Comparison of ENCODE assay signal across 8 mouse cellular contexts in genomic region chr12:54834925-54835447, GRCm38 (mm10). TPM values are rescaled to one million over a fixed set of nuclear protein-coding genes. Genes with fewer than 3 reads are reported as not detected.
DNase-seq lines count a peak whose midpoint lies in the region; ATAC-seq lines count a peak whose summit lies in the region.

No protein-coding gene starts in this region.

- peak; percentile 74 for DNase-seq in midbrain, embryonic 14.5 days

- peak overlapping the region; percentile 50 for H3K4me3 ChIP-seq in erythroblast, embryonic 14.5 days (replicated peaks)
- peak overlapping the region; percentile 38 for H3K4me3 ChIP-seq in embryonic facial prominence, embryonic 15.5 days (replicated peaks)
- peak overlapping the region; percentile 33; the same call in 1 of the 2 replicates for H3K4me3 ChIP-seq in heart, embryonic 11.5 days (ENCODE audit: low read depth, low read length)
- H3K4me3 ChIP-seq in kidney, embryonic 14.5 days (ENCODE audit: low read length): peak overlapping the region; percentile 31
- peak overlapping the region; percentile 37 for H3K4me3 ChIP-seq in limb, embryonic 13.5 days
- peak overlapping the region; percentile 28; the same call in 1 of the 2 replicates for H3K4me3 ChIP-seq in midbrain, embryonic 14.5 days (replicated peaks; ENCODE audit: low read depth, low read length)
- peak overlapping the region; percentile 41 for H3K4me3 ChIP-seq in stomach, embryonic 16.5 days (replicated peaks; ENCODE audit: low read length)

- peak overlapping the region; percentile 49 for H3K4me2 ChIP-seq in embryonic facial prominence, embryonic 15.5 days (replicated peaks)
- H3K4me2 ChIP-seq in heart, embryonic 11.5 days: peak overlapping the region; percentile 61
- peak overlapping the region; percentile 44 for H3K4me2 ChIP-seq in kidney, embryonic 14.5 days (replicated peaks; ENCODE audit: low read depth, low read length)
- H3K4me2 ChIP-seq in limb, embryonic 13.5 days (replicated peaks): peak overlapping the region; percentile 59
- peak overlapping the region; percentile 47 for H3K4me2 ChIP-seq in midbrain, embryonic 14.5 days (ENCODE audit: low read length)
- H3K4me2 ChIP-seq in stomach, embryonic 16.5 days (ENCODE audit: low read depth, low read length): peak overlapping the region; percentile 52

- H3K27ac ChIP-seq in embryonic facial prominence, embryonic 15.5 days (replicated peaks): peak overlapping the region; percentile 73
- H3K27ac ChIP-seq in heart, embryonic 11.5 days (ENCODE audit: low read depth, low read length): peak overlapping the region; percentile 87
- H3K27ac ChIP-seq in kidney, embryonic 14.5 days (ENCODE audit: low read depth, low read length): no peak overlapping the region
- no peak overlapping the region for H3K27ac ChIP-seq in limb, embryonic 13.5 days
- H3K27ac ChIP-seq in midbrain, embryonic 14.5 days (replicated peaks; ENCODE audit: low read depth, low read length): peak overlapping the region; percentile 52; the same call in 1 of the 2 replicates
- peak overlapping the region; percentile 61 for H3K27ac ChIP-seq in stomach, embryonic 16.5 days (ENCODE audit: low read length)

- no peak overlapping the region for H3K9ac ChIP-seq in embryonic facial prominence, embryonic 15.5 days
- H3K9ac ChIP-seq in heart, embryonic 11.5 days (ENCODE audit: low read depth, low read length): peak overlapping the region; percentile 58; the same call in 1 of the 2 replicates
- H3K9ac ChIP-seq in kidney, embryonic 14.5 days (ENCODE audit: low read depth, low read length): 0 out of 2 replicates have a peak overlapping the region, but pooled peaks have one; percentile 5
- peak overlapping the region; percentile 39; the same call in 1 of the 2 replicates for H3K9ac ChIP-seq in limb, embryonic 13.5 days
- peak overlapping the region; percentile 45; the same call in 1 of the 2 replicates for H3K9ac ChIP-seq in midbrain, embryonic 14.5 days (replicated peaks; ENCODE audit: low read length)
- H3K9ac ChIP-seq in stomach, embryonic 16.5 days (ENCODE audit: low read length): peak overlapping the region; percentile 59

- no peaks in the 10 kb centered on the region for H3K36me3 ChIP-seq in erythroblast, embryonic 14.5 days (ENCODE audit: control insufficient read depth)
- H3K36me3 ChIP-seq in embryonic facial prominence, embryonic 15.5 days: no peaks in the 10 kb centered on the region
- H3K36me3 ChIP-seq in heart, embryonic 11.5 days (ENCODE audit: control insufficient read depth, insufficient read depth, low read length): no peaks in the 10 kb centered on the region
- no peaks in the 10 kb centered on the region for H3K36me3 ChIP-seq in kidney, embryonic 14.5 days (ENCODE audit: control insufficient read depth, insufficient read depth, low read length)
- H3K36me3 ChIP-seq in limb, embryonic 13.5 days: no peaks in the 10 kb centered on the region
- no peaks in the 10 kb centered on the region for H3K36me3 ChIP-seq in midbrain, embryonic 14.5 days (ENCODE audit: control insufficient read depth, insufficient read depth, low read length)
- H3K36me3 ChIP-seq in stomach, embryonic 16.5 days (ENCODE audit: control insufficient read depth, insufficient read depth, low read length): no peaks in the 10 kb centered on the region

- H3K9me3 ChIP-seq in erythroblast, embryonic 14.5 days (ENCODE audit: control insufficient read depth, low read length): no peaks in the 10 kb centered on the region
- H3K9me3 ChIP-seq in embryonic facial prominence, embryonic 15.5 days (replicated peaks): no peaks in the 10 kb centered on the region
- no peaks in the 10 kb centered on the region for H3K9me3 ChIP-seq in heart, embryonic 11.5 days (replicated peaks; ENCODE audit: control insufficient read depth, low read length)
- H3K9me3 ChIP-seq in kidney, embryonic 14.5 days (ENCODE audit: control insufficient read depth, low read length): no peaks in the 10 kb centered on the region
- H3K9me3 ChIP-seq in limb, embryonic 13.5 days: no peaks in the 10 kb centered on the region
- no peaks in the 10 kb centered on the region for H3K9me3 ChIP-seq in midbrain, embryonic 14.5 days (ENCODE audit: control insufficient read depth, low read length)
- no peaks in the 10 kb centered on the region for H3K9me3 ChIP-seq in stomach, embryonic 16.5 days (replicated peaks; ENCODE audit: control insufficient read depth, low read length)

- H3K4me1 ChIP-seq in erythroblast, embryonic 14.5 days (ENCODE audit: control insufficient read depth): peaks cover 5% of the 10 kb centered on the region
- H3K4me1 ChIP-seq in embryonic facial prominence, embryonic 15.5 days: peaks cover 20% of the 10 kb centered on the region
- H3K4me1 ChIP-seq in heart, embryonic 11.5 days (ENCODE audit: control insufficient read depth, insufficient read depth, low read length): peaks cover 16% of the 10 kb centered on the region
- H3K4me1 ChIP-seq in kidney, embryonic 14.5 days (ENCODE audit: control insufficient read depth, insufficient read depth, low read length): 0 out of 2 replicates have a peak, but pooled peaks cover 3% of the 10 kb centered on the region
- H3K4me1 ChIP-seq in limb, embryonic 13.5 days: peaks cover 8% of the 10 kb centered on the region; the same call in 1 of the 2 replicates
- H3K4me1 ChIP-seq in midbrain, embryonic 14.5 days (ENCODE audit: control insufficient read depth, insufficient read depth, low read length): no peaks in the 10 kb centered on the region
- peaks cover 5% of the 10 kb centered on the region; the same call in 1 of the 2 replicates for H3K4me1 ChIP-seq in stomach, embryonic 16.5 days (ENCODE audit: control insufficient read depth, insufficient read depth, low read length)

- no peaks in the 10 kb centered on the region for H3K27me3 ChIP-seq in erythroblast, embryonic 14.5 days (ENCODE audit: control insufficient read depth)
- H3K27me3 ChIP-seq in embryonic facial prominence, embryonic 15.5 days: no peaks in the 10 kb centered on the region
- H3K27me3 ChIP-seq in heart, embryonic 11.5 days (ENCODE audit: control insufficient read depth, insufficient read depth, low read length): no peaks in the 10 kb centered on the region
- H3K27me3 ChIP-seq in kidney, embryonic 14.5 days (ENCODE audit: control insufficient read depth, insufficient read depth, low read length): no peaks in the 10 kb centered on the region
- H3K27me3 ChIP-seq in limb, embryonic 13.5 days: no peaks in the 10 kb centered on the region
- H3K27me3 ChIP-seq in midbrain, embryonic 14.5 days (ENCODE audit: control insufficient read depth, insufficient read depth, low read length): no peaks in the 10 kb centered on the region
- no peaks in the 10 kb centered on the region for H3K27me3 ChIP-seq in stomach, embryonic 16.5 days (ENCODE audit: control insufficient read depth, insufficient read depth, low read length)

- ATAC-seq in erythroblast, adult 5-6 weeks (replicated peaks; ENCODE audit: low FRiP score, poor library complexity, severe bottlenecking): no peak
- ATAC-seq in embryonic facial prominence, embryonic 15.5 days (ENCODE audit: insufficient number of reproducible peaks, low FRiP score, low TSS enrichment, low read depth): peak; percentile 79
- ATAC-seq in heart, embryonic 11.5 days (replicated peaks; ENCODE audit: insufficient number of reproducible peaks, low FRiP score, low TSS enrichment): peak; percentile 75
- ATAC-seq in kidney, embryonic 14.5 days (ENCODE audit: low FRiP score, low TSS enrichment): peak; percentile 88
- ATAC-seq in limb, embryonic 13.5 days (ENCODE audit: low FRiP score, low read depth): peak; percentile 90
- ATAC-seq in midbrain, embryonic 14.5 days (ENCODE audit: low FRiP score, low TSS enrichment): 0 out of 2 replicates have a peak, but pooled peaks have one; percentile 60
- ATAC-seq in stomach, embryonic 16.5 days (ENCODE audit: insufficient read depth, low FRiP score): peak; percentile 88

- WGBS in embryonic facial prominence, embryonic 15.5 days: 3% methylated on average over 11 of the region's 11 CpGs
- WGBS in heart, embryonic 11.5 days (ENCODE audit: insufficient replicate concordance): 9% methylated on average over 11 of the region's 11 CpGs
- WGBS in kidney, embryonic 14.5 days: 7% methylated on average over 11 of the region's 11 CpGs
- 11% methylated on average over 11 of the region's 11 CpGs for WGBS in limb, embryonic 13.5 days
- WGBS in midbrain, embryonic 14.5 days: 17% methylated on average over 11 of the region's 11 CpGs
- WGBS in stomach, embryonic 16.5 days: 4% methylated on average over 11 of the region's 11 CpGs

RNA-seq across cellular contexts. Expression of gene Cfl2, which starts 27.7 kb away (rescaled TPM):
- polyA plus RNA-seq in erythroblast, embryonic 14.5 days (2012): 0.02 and 0.17 TPM in 2 replicates
- total RNA-seq in erythroblast, adult 5-6 weeks (2015; ENCODE audit: low replicate concordance): 9.2 and 12.9 TPM in 2 replicates
- total RNA-seq in erythroblast, adult 5-6 weeks (2017; ENCODE audit: low replicate concordance): 8.2 and 8.5 TPM in 2 replicates
- polyA plus RNA-seq in embryonic facial prominence, embryonic 15.5 days (2015; fragmentation: Nextera tagmentation; extraction: Ambion mirVana): 185 and 209 TPM in 2 replicates
- polyA plus RNA-seq in heart, embryonic 11.5 days (2014; fragmentation: Nextera tagmentation; extraction: Ambion mirVana): 421 and 474 TPM in 2 replicates
- polyA plus RNA-seq in kidney, embryonic 14.5 days (2014; fragmentation: Nextera tagmentation; extraction: Ambion mirVana): 215 and 219 TPM in 2 replicates
- 184 and 187 TPM in 2 replicates for polyA plus RNA-seq in limb, embryonic 13.5 days (2015; fragmentation: Nextera tagmentation; extraction: Ambion mirVana)
- polyA plus RNA-seq in midbrain, embryonic 14.5 days (2014; fragmentation: Nextera tagmentation; extraction: Ambion mirVana): 283 and 312 TPM in 2 replicates
- 179 and 211 TPM in 2 replicates for polyA plus RNA-seq in stomach, embryonic 16.5 days (2015; fragmentation: Nextera tagmentation; extraction: Ambion mirVana)

RNA-seq across cellular contexts. Expression of gene Snx6, which starts 39.5 kb away (rescaled TPM):
- polyA plus RNA-seq in erythroblast, embryonic 14.5 days (2012): 0.20 and 0.29 TPM in 2 replicates
- 21.1 and 35.1 TPM in 2 replicates for total RNA-seq in erythroblast, adult 5-6 weeks (2015; ENCODE audit: low replicate concordance)
- total RNA-seq in erythroblast, adult 5-6 weeks (2017; ENCODE audit: low replicate concordance): 17.7 and 24.2 TPM in 2 replicates
- 161 and 163 TPM in 2 replicates for polyA plus RNA-seq in embryonic facial prominence, embryonic 15.5 days (2015; fragmentation: Nextera tagmentation; extraction: Ambion mirVana)
- 135 and 142 TPM in 2 replicates for polyA plus RNA-seq in heart, embryonic 11.5 days (2014; fragmentation: Nextera tagmentation; extraction: Ambion mirVana)
- 199 and 235 TPM in 2 replicates for polyA plus RNA-seq in kidney, embryonic 14.5 days (2014; fragmentation: Nextera tagmentation; extraction: Ambion mirVana)
- polyA plus RNA-seq in limb, embryonic 13.5 days (2015; fragmentation: Nextera tagmentation; extraction: Ambion mirVana): 194 and 208 TPM in 2 replicates
- polyA plus RNA-seq in midbrain, embryonic 14.5 days (2014; fragmentation: Nextera tagmentation; extraction: Ambion mirVana): 156 and 175 TPM in 2 replicates
- polyA plus RNA-seq in stomach, embryonic 16.5 days (2015; fragmentation: Nextera tagmentation; extraction: Ambion mirVana): 167 and 175 TPM in 2 replicates

Comparison
In these comparisons a context has a peak if more than half of its experiments do, and no peak if none do; other contexts are left out.
1. H3K27ac ChIP-seq: peak in embryonic facial prominence, embryonic 15.5 days (single experiment), heart, embryonic 11.5 days (single experiment), midbrain, embryonic 14.5 days (single experiment) and stomach, embryonic 16.5 days (single experiment); none in kidney, embryonic 14.5 days (single experiment) and limb, embryonic 13.5 days (single experiment).
2. RNA of gene Cfl2, which starts 27.7 kb away (polyA plus RNA-seq): 421 to 474 TPM in heart, embryonic 11.5 days, 283 to 312 TPM in midbrain, embryonic 14.5 days, 215 to 219 TPM in kidney, embryonic 14.5 days, 179 to 211 TPM in stomach, embryonic 16.5 days, 185 to 209 TPM in embryonic facial prominence, embryonic 15.5 days and 184 to 187 TPM in limb, embryonic 13.5 days; 0.02 to 0.17 TPM in erythroblast, embryonic 14.5 days; every median in the first group is over 100 times any median in the second.
3. RNA of gene Snx6, which starts 39.5 kb away (polyA plus RNA-seq): 199 to 235 TPM in kidney, embryonic 14.5 days, 194 to 208 TPM in limb, embryonic 13.5 days, 156 to 175 TPM in midbrain, embryonic 14.5 days, 167 to 175 TPM in stomach, embryonic 16.5 days, 161 to 163 TPM in embryonic facial prominence, embryonic 15.5 days and 135 to 142 TPM in heart, embryonic 11.5 days; 0.20 to 0.29 TPM in erythroblast, embryonic 14.5 days; every median in the first group is over 100 times any median in the second.
4. Peak in every context shown above with its lines, with median percentiles within 50 percentile points of each other: H3K4me3 ChIP-seq and H3K4me2 ChIP-seq.